Mouse (Mus musculus) liver, adult 2 months (tissue): ENCODE measurements around the gene Grhl1. TPM values are rescaled to one million over a fixed set of nuclear protein-coding genes. Genes with fewer than 3 reads are reported as not detected.
"Not testable (repeated sequence)": the region's sequence is repeated elsewhere in the genome, so short reads cannot be mapped to it uniquely, and the experiment has no call there.

ENCODE experiments used
- DNase-seq: peaks from one replicate; pipeline ENCODE4 v3.0.0-alpha.2; 2011; ENCODE audit warnings: low read depth, low spot score; ENCODE audit errors: extremely low read depth
- H3K27ac ChIP-seq: fragments of 200-500 bp; replicated peaks from 2 replicates; pipeline ENCODE4 v1.5.1; 2012; ENCODE audit warnings: low read depth, mild to moderate bottlenecking, control low read depth, inconsistent platforms, low read length; ENCODE audit not compliant: insufficient read depth
- H3K27me3 ChIP-seq: fragments of 200-500 bp; 2 replicates; pipeline ENCODE4 v1.6.1; 2012; ENCODE audit warnings: mild to moderate bottlenecking, moderate library complexity, low read length, inconsistent platforms; ENCODE audit not compliant: control insufficient read depth, insufficient read depth
- H3K36me3 ChIP-seq: fragments of 200-500 bp; 2 replicates; pipeline ENCODE4 v1.6.1; 2012; ENCODE audit warnings: low read length, inconsistent platforms; ENCODE audit not compliant: control insufficient read depth, insufficient read depth
- H3K4me1 ChIP-seq: fragments of 200-500 bp; 2 replicates; pipeline ENCODE4 v1.6.1; 2011; ENCODE audit warnings: low read length; ENCODE audit not compliant: control insufficient read depth, insufficient read depth
- H3K4me3 ChIP-seq: fragments of 200-500 bp; 2 replicates; pipeline ENCODE4 v1.5.1; 2011; ENCODE audit warnings: low read depth, mild to moderate bottlenecking, control low read depth, low read length, moderate library complexity; ENCODE audit not compliant: insufficient read depth
- H3K79me2 ChIP-seq: fragments of 200-500 bp; 2 replicates; pipeline ENCODE4 v1.6.1; 2012; ENCODE audit warnings: inconsistent platforms, mild to moderate bottlenecking, low read length, moderate library complexity; ENCODE audit not compliant: control insufficient read depth, insufficient read depth
- H3K9ac ChIP-seq: fragments of 200-500 bp; 2 replicates; pipeline ENCODE4 v1.6.1; 2012; ENCODE audit warnings: low read depth, mild to moderate bottlenecking, control low read depth, inconsistent platforms, low read length
- CTCF ChIP-seq: fragments of 200-500 bp; IDR thresholded peaks from 2 replicates; pipeline ENCODE4 v1.5.1; 2011; ENCODE audit warnings: low read depth, low read length, control low read depth
- POLR2A ChIP-seq: fragments of 200-500 bp; IDR thresholded peaks from 2 replicates; pipeline ENCODE4 v1.6.1; 2011; ENCODE audit warnings: low read length, control low read depth; ENCODE audit not compliant: insufficient read depth; ENCODE audit errors: extremely low read depth
- WGBS: fragments of 180-500 bp; shearing (Covaris S2); methylation state at CpG from one replicate; pipeline ENCODE4 v1.1.7; 2018; 5-methylcytosine and 5-hydroxymethylcytosine counted together
- polyA plus RNA-seq: library from polyadenylated mRNA; depleted of rRNA; stranded (reverse); fragments of >200 nt; gene quantifications from 2 replicates; pipeline ENCODE4 v1.2.3, GENCODE M21; 2012
- total RNA-seq: library from RNA; depleted of rRNA; stranded (reverse); fragments of >200 nt; gene quantifications from 2 replicates; pipeline ENCODE4 v1.2.3, GENCODE M21; 2014

Grhl1 gene
- total and polyA plus RNA-seq, 2 experiments, result 0.28 to 0.42 TPM

DNA sequence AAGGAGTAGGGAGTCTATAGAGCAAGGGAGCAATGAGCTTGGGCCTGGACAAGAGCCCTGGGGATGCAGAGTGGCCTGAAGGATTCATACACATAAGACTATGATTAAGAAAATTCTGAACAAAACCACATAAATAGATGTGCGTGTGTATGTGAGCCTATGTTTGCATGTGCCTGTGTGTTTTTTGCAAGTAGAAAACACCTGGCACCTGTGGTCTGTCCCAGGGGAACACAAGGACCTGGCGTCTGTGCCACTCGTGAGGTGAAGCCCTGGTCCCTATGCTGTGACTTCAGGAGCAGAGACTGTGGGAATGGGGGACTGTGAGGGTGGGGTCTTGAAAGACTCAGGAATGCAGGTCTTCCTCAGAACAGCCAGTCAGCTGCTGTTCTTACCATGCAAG lies 62.6 kb downstream of the Grhl1 start:
- H3K4me3 ChIP-seq, result no peak overlapping the region
- DNase-seq, result no peak
- H3K36me3 ChIP-seq, result no peaks in the 10 kb centered on the region
- no peaks in the 10 kb centered on the region for H3K27me3 ChIP-seq
- no peak overlapping the region for H3K27ac ChIP-seq
- WGBS, result 90% methylated on average over 3 of the region's 3 CpGs
- TF ChIP-seq CTCF, result no peak
- TF ChIP-seq POLR2A, result no peak
- no peaks in the 10 kb centered on the region for H3K4me1 ChIP-seq
- no peak overlapping the region for H3K9ac ChIP-seq
- H3K79me2 ChIP-seq, result no peaks in the 10 kb centered on the region

DNA sequence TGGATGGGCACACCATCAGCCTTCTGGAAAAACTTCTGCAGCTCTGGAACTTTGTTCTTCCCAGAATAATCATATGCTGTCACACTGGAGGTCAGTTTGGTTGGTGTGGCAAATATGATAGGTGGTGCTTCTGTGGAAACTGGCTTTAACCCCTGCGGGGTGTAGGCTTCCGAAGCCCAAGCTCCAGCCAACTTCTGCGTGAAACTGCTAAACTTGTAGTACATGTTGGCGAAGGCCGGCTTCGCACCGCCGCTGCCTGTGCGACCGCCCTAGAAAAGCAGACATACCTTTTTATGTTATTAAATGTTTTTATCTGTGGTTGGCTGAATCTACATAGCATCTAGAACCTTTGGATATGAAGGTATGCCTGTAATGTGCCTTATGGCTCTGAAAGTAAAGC lies 66.7 kb downstream of the Grhl1 start:
- 97% methylated on average over 10 of the region's 10 CpGs for WGBS
- not testable (repeated sequence) for DNase-seq, H3K9ac ChIP-seq, H3K36me3 ChIP-seq, H3K27me3 ChIP-seq, H3K4me1 ChIP-seq, H3K27ac ChIP-seq, H3K79me2 ChIP-seq, H3K4me3 ChIP-seq

DNA sequence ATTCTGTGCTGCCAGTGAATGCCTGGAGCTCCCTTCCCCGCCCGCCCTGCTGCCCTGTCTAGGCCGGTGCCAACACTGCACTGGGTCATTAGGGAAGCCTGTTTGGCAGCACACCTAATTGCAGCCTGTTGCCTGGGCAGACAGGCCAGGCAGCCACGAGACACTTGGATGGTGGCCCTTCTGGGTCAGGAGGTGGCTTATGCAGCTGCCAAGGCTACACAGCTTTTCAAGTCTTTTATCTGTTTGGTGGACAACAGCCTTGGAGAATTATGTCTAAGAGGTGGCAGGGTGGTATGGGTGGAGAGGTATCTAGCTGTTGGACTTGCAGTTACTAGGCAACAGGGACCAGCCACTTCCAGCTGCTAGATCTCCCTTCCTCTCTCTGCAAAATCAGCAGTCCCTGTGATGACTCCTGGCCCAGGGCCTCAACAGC lies 70.3 kb downstream of the Grhl1 start:
- H3K27ac ChIP-seq, result no peak overlapping the region
- no peak overlapping the region for H3K9ac ChIP-seq

DNA sequence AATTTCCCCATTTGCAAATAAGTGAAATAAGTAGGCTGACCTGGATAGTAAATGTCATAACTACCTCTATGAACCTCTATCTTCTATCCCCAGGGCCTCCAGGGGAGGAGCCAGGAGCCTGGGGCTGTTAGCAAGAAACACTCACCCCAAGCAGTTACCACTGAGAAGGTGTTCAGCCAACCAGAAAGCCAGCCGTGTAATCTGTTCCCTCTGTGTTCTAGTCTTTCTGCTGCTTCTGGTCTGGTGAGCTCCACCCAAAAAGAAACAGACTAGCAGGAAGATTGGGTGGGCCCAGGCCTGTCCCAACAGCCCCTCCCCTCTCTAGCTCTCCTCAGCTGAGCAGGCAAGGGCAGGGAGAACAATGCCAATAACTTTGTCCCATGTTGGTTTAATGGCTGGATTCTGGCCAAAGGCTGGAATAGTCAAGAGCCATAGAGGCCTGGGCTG lies 72.1 kb downstream of the Grhl1 start:
- H3K9ac ChIP-seq, result no peak overlapping the region

More for the DNA sequence above, 70.3 kb downstream of the Grhl1 start:
- DNase-seq, result peak; percentile 95
- H3K4me3 ChIP-seq, result no peak overlapping the region
- WGBS, result 13% methylated on average over 4 of the region's 4 CpGs
- no peaks in the 10 kb centered on the region for H3K79me2 ChIP-seq
- H3K36me3 ChIP-seq, result no peaks in the 10 kb centered on the region
- peaks cover 3% of the 10 kb centered on the region; the same call in 1 of the 2 replicates for H3K4me1 ChIP-seq
- no peaks in the 10 kb centered on the region for H3K27me3 ChIP-seq
- no peak for TF ChIP-seq CTCF
- TF ChIP-seq POLR2A, result no peak

DNA sequence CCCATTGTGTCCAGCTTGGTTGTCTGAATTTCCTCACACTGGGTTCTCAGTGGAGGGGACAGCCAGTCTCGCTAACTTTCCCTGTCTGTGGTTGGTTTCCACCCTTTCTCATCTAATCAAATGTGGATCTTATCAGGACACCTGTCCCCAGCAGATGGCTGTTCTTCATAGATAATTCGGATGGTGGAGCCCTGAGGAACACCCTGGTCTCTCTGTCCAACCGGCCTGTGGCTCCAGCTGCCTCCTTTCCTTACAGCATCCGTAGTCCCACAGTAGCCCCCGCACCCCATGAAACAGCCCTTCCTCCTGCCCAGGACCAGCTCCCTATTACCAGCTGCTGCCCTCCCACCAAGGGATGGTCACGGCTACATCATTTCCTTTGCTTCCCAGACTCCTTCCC lies 73.8 kb downstream of the Grhl1 start:
- 95% methylated on average over 6 of the region's 6 CpGs for WGBS
- Histone ChIP-seq H3K4me1 (peaks cover 16% of the 10 kb centered on the region), H3K27me3 (no peaks in the 10 kb centered on the region), H3K4me3 (no peak overlapping the region), H3K36me3 (no peaks in the 10 kb centered on the region), H3K9ac (no peak overlapping the region), H3K27ac (no peak overlapping the region), H3K79me2 (peaks cover 4% of the 10 kb centered on the region; the same call in 1 of the 2 replicates)
- TF ChIP-seq POLR2A (no peak), CTCF (no peak)
- no peak for DNase-seq

More for the DNA sequence above, 72.1 kb downstream of the Grhl1 start:
- H3K27ac ChIP-seq, result no peak overlapping the region
- H3K27me3 ChIP-seq, result no peaks in the 10 kb centered on the region
- no peaks in the 10 kb centered on the region for H3K36me3 ChIP-seq
- peak; percentile 53 for DNase-seq
- peaks cover 12% of the 10 kb centered on the region for H3K4me1 ChIP-seq
- TF ChIP-seq CTCF (no peak), POLR2A (no peak)
- no peak overlapping the region for H3K4me3 ChIP-seq
- no peaks in the 10 kb centered on the region for H3K79me2 ChIP-seq
- WGBS, result 76% methylated on average over 1 of the region's 1 CpGs

DNA sequence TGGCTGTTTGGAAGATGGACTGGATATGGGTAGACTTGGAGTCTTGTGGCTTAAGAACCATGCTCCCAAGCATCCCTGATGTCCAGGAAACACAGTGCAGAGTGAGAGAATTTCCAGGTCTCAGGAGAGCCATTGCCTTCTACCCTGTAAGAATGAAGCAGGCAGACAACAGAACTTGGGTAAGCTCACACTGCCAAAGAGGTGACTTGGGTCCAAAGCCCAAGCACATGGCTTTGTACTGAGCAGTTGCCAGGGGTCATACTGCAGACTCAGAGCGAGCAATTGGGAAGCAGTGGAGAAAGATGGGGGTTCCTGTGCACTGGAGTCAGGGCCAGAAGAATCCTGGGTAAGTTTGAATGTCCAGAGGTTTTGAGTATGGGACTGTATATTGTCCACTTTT lies 76.0 kb downstream of the Grhl1 start:
- H3K9ac ChIP-seq, result no peak overlapping the region
- no peak overlapping the region for H3K27ac ChIP-seq
- 17% methylated on average over 1 of the region's 1 CpGs for WGBS

More for the DNA sequence above, 76.0 kb downstream of the Grhl1 start:
- DNase-seq, result peak; percentile 81
- peaks cover 9% of the 10 kb centered on the region; the same call in 1 of the 2 replicates for H3K79me2 ChIP-seq
- no peak overlapping the region for H3K4me3 ChIP-seq
- H3K27me3 ChIP-seq, result no peaks in the 10 kb centered on the region
- no peaks in the 10 kb centered on the region for H3K36me3 ChIP-seq
- H3K4me1 ChIP-seq, result peaks cover 22% of the 10 kb centered on the region
- no peak for TF ChIP-seq CTCF
- TF ChIP-seq POLR2A, result no peak
